Mouse (Mus musculus) stomach, postnatal 0 days (tissue): Measurements from ENCODE around the gene Dtx3. TPM values are rescaled to one million over a fixed set of nuclear protein-coding genes. Genes with fewer than 3 reads are reported as not detected.

ENCODE experiments used
- ATAC-seq: fragments of 200-750 bp; cut with Nextera tagmentation; 2 replicates; pipeline ENCODE4 v1.8.0; 2017; ENCODE audit not compliant: low FRiP score, low TSS enrichment
- DNase-seq: peaks from one replicate; pipeline ENCODE4 v3.0.0-alpha.2; 2016; ENCODE audit warnings: low spot score
- H3K27ac ChIP-seq: fragments of 300-500 bp; sonication (generic); replicated peaks from 2 replicates; pipeline ENCODE4 v1.5.1; 2014; ENCODE audit warnings: mild to moderate bottlenecking, control low read depth
- H3K27me3 ChIP-seq: fragments of 300-500 bp; sonication (generic); 2 replicates; pipeline ENCODE4 v1.6.1; 2014; ENCODE audit warnings: low read length; ENCODE audit not compliant: control insufficient read depth, insufficient read depth
- H3K36me3 ChIP-seq: fragments of 300-500 bp; sonication (generic); 2 replicates; pipeline ENCODE4 v1.6.1; 2014; ENCODE audit warnings: low read length, mixed read lengths; ENCODE audit not compliant: control insufficient read depth, insufficient read depth
- H3K4me1 ChIP-seq: fragments of 300-500 bp; sonication (generic); replicated peaks from 2 replicates; pipeline ENCODE4 v1.6.1; 2014; ENCODE audit warnings: antibody characterized with exemption; ENCODE audit not compliant: control insufficient read depth, insufficient read depth
- H3K4me2 ChIP-seq: fragments of 300-500 bp; sonication (generic); replicated peaks from 2 replicates; pipeline ENCODE4 v1.6.1; 2014; ENCODE audit warnings: low read depth, mild to moderate bottlenecking, control low read depth, moderate library complexity
- H3K4me3 ChIP-seq: fragments of 300-500 bp; sonication (generic); 2 replicates; pipeline ENCODE4 v1.5.1; 2014; ENCODE audit warnings: low read depth, low read length, control low read depth
- H3K9ac ChIP-seq: fragments of 300-500 bp; sonication (generic); 2 replicates; pipeline ENCODE4 v1.6.1; 2014; ENCODE audit warnings: mild to moderate bottlenecking, low read length, control low read depth, mixed read lengths
- H3K9me3 ChIP-seq: fragments of 300-500 bp; sonication (generic); 2 replicates; pipeline ENCODE4 v1.6.1; 2016; ENCODE audit warnings: low read length; ENCODE audit not compliant: control insufficient read depth
- CTCF ChIP-seq: IDR thresholded peaks from 2 replicates; pipeline ENCODE4 v1.5.1; 2016; ENCODE audit warnings: antibody characterized with exemption, low read depth, mild to moderate bottlenecking, moderate library complexity
- EP300 ChIP-seq: optimal IDR thresholded peaks from 2 replicates; pipeline ENCODE3; 2016; ENCODE audit warnings: antibody characterized with exemption
- WGBS: fragments of 180-500 bp; shearing (Covaris S2); extraction: QIAGEN DNeasy Blood & Tissue Kit; methylation state at CpG from one replicate; pipeline ENCODE4 v1.1.7; 2014; 5-methylcytosine and 5-hydroxymethylcytosine counted together
- polyA plus RNA-seq: library from polyadenylated mRNA; unstranded; fragments of >200 nt; fragmentation: Nextera tagmentation; extraction: Ambion mirVana; gene quantifications from 2 replicates; pipeline ENCODE4 v1.2.1, GENCODE M21; 2015

Gene Dtx3
- polyA plus RNA-seq, 1 experiment from 2014 or later = 27.8 TPM

DNA sequence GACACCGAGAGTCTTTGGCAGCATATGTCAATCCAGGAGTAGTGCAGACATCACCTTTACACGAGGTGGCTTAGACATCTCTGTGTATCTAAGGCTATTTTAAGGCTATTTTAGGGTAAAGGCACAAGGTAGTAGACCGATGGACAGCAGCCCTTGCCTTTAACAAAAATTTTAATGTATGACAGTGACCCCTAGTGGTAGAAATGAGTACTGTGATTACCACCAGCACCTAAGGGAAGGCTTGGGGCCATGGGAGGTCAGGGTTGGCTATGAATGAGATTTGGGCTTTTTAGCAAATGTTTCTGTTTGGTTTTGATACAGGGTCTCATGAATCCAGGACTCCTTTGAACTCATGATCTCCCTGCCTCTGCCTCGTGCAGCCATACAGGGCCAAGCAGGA is 33.4 kb upstream of the Dtx3 start:
- Histone ChIP-seq H3K9me3 (no peaks in the 10 kb centered on the region), H3K4me2 (no peak overlapping the region), H3K27ac (no peak overlapping the region), H3K27me3 (no peaks in the 10 kb centered on the region), H3K36me3 (no peaks in the 10 kb centered on the region), H3K4me3 (no peak overlapping the region), H3K4me1 (no peaks in the 10 kb centered on the region), H3K9ac (no peak overlapping the region)
- WGBS = 15% methylated on average over 4 of the region's 4 CpGs
- DNase-seq (no peak), ATAC-seq (peak; percentile 44; the same call in 1 of the 2 replicates)
- TF ChIP-seq EP300 (no peak), CTCF (peak; percentile 89)

DNA sequence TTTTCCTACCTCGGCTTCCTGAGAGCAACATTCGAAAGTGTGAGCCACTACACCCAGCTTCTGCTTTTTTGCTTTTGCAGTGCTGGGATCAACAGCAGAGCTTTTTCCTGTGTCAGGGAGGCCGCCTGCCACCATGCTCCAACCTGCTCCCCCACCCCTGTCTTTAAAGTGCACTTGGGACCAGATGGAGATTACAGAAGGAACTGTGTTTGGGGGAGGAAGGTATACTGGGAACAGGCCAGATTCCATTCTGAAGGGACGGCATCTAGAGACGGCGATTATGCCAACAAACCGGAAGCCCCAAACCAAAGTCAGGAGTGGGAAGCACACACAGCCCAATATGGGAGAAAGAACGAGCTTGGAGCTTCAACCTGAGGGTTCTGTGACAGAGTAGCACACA is 31.6 kb upstream of the Dtx3 start:
- no peak for DNase-seq
- WGBS = 81% methylated on average over 8 of the region's 8 CpGs
- TF ChIP-seq EP300 (no peak), CTCF (no peak)
- Histone ChIP-seq H3K4me3 (no peak overlapping the region), H3K27me3 (no peaks in the 10 kb centered on the region), H3K9me3 (no peaks in the 10 kb centered on the region), H3K9ac (no peak overlapping the region), H3K27ac (no peak overlapping the region), H3K36me3 (no peaks in the 10 kb centered on the region), H3K4me1 (no peaks in the 10 kb centered on the region), H3K4me2 (no peak overlapping the region)
- no peak for ATAC-seq

DNA sequence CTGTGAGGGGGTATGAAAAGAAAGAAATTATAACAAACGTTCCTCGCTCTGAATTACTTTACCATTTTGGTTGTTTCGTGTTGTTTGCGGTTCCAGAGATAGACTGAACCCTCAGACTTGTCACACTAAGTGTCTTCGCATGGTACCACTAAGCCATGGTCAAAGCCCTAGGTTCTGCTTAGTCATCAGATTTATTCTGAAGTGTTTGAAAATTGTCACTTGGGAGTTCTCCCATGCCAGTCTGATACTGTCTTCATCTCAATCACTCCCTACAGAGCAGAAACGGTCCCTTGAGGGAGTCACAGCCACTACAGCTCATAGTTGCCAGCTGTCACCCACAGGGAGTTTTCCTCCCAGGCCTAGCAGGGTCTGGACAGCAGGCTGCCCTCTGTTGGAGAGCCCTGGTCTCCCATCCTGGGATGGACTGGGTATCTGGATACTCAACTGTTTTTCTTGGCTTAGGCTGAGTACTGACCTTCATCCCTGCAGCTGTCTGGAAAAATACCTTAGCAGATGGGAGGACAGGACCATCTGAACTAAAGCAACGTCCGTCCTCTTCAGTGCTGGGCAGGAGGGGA is 30.9 kb upstream of the Dtx3 start:
- TF ChIP-seq EP300 (no peak), CTCF (peak; percentile 63)
- no peak overlapping the region for H3K9ac ChIP-seq
- no peak overlapping the region for H3K4me2 ChIP-seq
- no peaks in the 10 kb centered on the region for H3K4me1 ChIP-seq
- no peaks in the 10 kb centered on the region for H3K9me3 ChIP-seq
- H3K27me3 ChIP-seq = no peaks in the 10 kb centered on the region
- no peaks in the 10 kb centered on the region for H3K36me3 ChIP-seq
- ATAC-seq (peak; percentile 67), DNase-seq (no peak)
- no peak overlapping the region for H3K27ac ChIP-seq
- no peak overlapping the region for H3K4me3 ChIP-seq
- WGBS = 70% methylated on average over 8 of the region's 8 CpGs

DNA sequence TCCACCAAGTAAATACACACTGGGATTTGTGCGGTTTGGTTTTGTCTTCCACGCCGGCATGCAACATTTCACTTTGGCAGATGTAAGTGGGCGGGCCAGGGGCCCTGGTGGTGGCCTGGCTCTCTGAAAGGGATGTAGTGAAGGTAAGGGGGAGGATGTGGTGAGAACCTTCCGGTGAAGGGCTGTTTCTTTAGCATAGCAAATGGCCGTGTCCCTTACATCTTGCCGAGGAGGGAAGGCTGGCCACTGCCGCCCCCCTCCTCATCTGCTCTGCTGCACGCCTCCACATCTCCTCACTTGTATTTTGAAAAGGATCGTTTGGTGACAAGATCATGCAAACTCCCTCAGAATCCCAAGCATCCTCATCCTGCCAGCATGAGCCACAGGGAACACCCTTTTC is 30.2 kb upstream of the Dtx3 start:
- WGBS = 38% methylated on average over 10 of the region's 10 CpGs
- H3K4me2 ChIP-seq = no peak overlapping the region
- H3K36me3 ChIP-seq = no peaks in the 10 kb centered on the region
- TF ChIP-seq EP300 (no peak), CTCF (no peak)
- no peak overlapping the region for H3K4me3 ChIP-seq
- no peak for DNase-seq
- no peaks in the 10 kb centered on the region for H3K9me3 ChIP-seq
- H3K27ac ChIP-seq = no peak overlapping the region
- no peak for ATAC-seq
- no peak overlapping the region for H3K9ac ChIP-seq
- H3K4me1 ChIP-seq = no peaks in the 10 kb centered on the region
- no peaks in the 10 kb centered on the region for H3K27me3 ChIP-seq

DNA sequence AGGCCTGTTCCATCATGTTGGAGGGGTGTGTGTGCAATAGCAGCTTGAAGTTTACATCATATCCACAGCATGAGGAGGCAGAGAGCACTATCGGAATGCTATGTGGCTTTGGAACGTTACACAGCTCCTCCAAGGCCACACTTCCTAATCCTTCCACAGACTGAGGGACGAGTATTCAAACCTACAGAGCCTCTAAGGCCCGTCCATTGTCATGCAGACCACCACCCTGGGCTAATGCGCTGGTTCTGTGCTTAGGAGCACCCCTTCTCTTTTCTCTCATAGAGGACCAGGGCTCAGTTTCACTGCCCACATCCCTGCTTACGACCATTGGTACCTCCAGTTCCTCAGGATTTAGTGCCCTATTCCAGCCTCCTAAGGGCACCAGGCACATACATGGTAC is 29.7 kb upstream of the Dtx3 start:
- no peaks in the 10 kb centered on the region for H3K4me1 ChIP-seq
- no peak for TF ChIP-seq EP300
- no peak for TF ChIP-seq CTCF
- WGBS = 39% methylated on average over 6 of the region's 6 CpGs
- no peak for DNase-seq
- no peak overlapping the region for H3K27ac ChIP-seq
- H3K9ac ChIP-seq = no peak overlapping the region
- H3K9me3 ChIP-seq = no peaks in the 10 kb centered on the region
- no peak for ATAC-seq
- H3K4me3 ChIP-seq = no peak overlapping the region
- no peaks in the 10 kb centered on the region for H3K36me3 ChIP-seq
- H3K27me3 ChIP-seq = no peaks in the 10 kb centered on the region
- H3K4me2 ChIP-seq = no peak overlapping the region

DNA sequence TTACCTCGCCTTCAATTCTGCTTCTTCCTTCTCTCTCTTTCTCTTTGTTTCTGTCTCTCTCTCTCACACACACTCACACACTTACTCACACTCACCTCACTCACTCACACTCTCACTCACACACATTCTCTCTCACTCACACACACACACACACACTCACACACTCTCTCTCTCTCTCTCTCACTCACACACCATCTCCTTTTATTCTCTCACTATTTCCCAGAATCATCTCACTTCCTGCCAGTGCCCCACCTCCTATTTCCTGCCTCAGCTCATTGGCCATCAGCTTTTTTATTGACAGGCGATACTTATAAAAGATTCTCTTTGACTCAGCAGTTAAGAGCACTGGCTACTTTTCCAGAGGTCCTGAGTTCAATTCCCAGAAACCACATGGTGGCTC is 22.8 kb upstream of the Dtx3 start:
- H3K27ac ChIP-seq = no peak overlapping the region
- H3K9ac ChIP-seq = no peak overlapping the region
- no peak overlapping the region for H3K4me2 ChIP-seq
- DNase-seq (no peak), ATAC-seq (no peak)
- no peak overlapping the region for H3K4me3 ChIP-seq
- no peaks in the 10 kb centered on the region for H3K9me3 ChIP-seq
- 93% methylated on average over 2 of the region's 2 CpGs for whole genome bisulfite sequencing
- no peaks in the 10 kb centered on the region for H3K36me3 ChIP-seq
- no peak for TF ChIP-seq EP300
- TF ChIP-seq CTCF = no peak
- H3K27me3 ChIP-seq = no peaks in the 10 kb centered on the region
- H3K4me1 ChIP-seq = no peaks in the 10 kb centered on the region
